Mouse (Mus musculus) adrenal gland, adult (tissue): Measurements from ENCODE around the gene Wdr46.
"Not testable (repeated sequence)": the region's sequence is repeated elsewhere in the genome, so short reads cannot be mapped to it uniquely, and the experiment has no call there.

Experiments
- DNase-seq, 2 experiments: peaks; one replicate each; pipeline ENCODE4 v3.0.0; 2022 to 2023; ENCODE audit warnings: low spot score in 1 of 2; ENCODE audit not compliant: inconsistent age in 2 of 2

Gene Wdr46

DNA sequence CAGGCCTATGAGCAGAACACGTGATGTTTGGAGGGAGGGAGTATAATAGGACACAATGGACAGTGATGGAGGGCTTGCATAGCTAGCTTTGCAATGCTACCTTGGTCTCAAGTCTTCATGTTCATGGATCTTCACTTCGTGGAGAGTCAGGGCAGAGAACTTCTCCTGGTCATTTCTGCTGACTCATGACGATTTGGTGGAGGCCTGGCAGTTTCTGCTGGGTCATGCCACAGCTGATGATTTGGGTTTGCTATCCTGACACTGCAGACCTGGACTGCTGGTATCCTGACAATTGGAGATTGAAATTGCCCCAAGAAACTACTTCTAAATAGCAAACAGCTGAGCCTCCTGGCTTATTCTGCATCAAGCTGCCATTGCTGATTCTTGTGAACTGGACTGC is 33.1 kb downstream of the Wdr46 start:
- DNase-seq = no peak

- DNase-seq = peak in 1 of 2 experiments; percentile 24
Measured at GRCm38 (mm10) chr17:33977861-33978557, 37.5 kb downstream of the Wdr46 start.

GRCm38 (mm10) chr17:33978631-33979031 is 38.2 kb downstream of the Wdr46 start:
- peak; percentile 91 to 95 for DNase-seq

DNA sequence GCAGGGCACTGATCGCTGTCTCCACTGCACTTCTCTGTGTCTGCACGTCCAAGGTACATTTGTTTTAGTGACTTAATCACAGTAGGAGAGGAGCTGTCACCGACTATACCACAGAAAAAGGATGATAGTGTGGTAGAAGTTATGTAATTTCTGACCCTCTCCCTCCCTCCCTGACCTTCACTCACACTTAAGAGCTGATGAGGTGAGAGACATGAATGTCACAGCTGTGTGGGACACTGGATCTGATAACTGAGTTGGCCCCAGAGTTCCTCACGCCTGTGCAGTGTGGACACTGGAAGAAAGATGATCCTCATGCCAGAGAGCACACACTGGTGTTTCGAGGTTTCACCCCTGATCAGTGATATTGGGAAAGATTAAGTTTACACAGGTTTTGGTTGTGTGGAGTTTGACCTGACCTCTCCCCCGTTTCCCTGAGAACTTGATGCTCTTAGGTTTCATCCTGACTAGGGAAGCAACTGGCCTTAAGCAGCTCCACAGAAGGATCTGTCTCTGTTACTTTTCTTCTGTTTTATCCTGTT is 39.1 kb downstream of the Wdr46 start:
- peak in 1 of 2 experiments; percentile 23 for DNase-seq

DNA sequence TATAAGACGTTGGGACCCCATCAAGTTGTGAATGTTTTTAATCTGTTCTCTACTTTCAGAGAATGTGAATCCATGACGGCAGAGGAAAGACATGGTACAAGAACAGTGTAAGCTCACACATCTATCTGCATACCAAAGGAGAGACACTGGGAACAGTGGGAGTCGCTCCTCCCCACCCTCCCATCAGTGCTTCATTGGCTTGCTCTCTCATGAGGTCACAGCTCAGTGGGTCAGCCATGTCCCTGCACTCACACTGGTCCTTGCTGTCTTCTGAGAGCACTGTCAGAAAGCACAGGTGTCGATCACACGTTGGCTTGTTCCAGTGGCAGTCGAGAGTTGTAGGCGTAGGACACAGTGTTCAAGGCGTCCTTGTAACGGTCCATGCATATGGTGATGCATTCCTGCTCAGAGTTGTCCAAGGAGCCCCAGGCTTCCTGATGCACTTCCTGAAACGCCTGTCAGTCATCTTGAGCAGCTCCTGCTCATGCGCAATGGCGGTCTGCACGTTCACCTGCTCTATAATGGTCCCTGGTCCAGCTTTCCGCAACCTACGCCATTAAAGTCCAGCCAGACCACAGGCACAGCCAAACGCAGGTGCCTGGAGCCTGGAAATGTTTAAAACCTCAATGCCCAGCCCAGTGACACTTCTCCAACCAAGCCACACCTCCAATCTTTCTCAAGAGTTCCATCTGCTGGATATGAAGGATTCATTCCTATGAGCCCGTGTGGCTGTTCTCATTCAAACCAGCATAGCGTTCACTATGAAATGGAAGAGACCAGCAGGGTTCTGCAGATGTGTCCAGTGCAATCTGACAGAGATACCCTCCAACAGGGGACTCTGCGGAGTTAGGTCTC is 39.9 kb downstream of the Wdr46 start:
- DNase-seq = peak in 1 of 2 experiments; percentile 28

DNA sequence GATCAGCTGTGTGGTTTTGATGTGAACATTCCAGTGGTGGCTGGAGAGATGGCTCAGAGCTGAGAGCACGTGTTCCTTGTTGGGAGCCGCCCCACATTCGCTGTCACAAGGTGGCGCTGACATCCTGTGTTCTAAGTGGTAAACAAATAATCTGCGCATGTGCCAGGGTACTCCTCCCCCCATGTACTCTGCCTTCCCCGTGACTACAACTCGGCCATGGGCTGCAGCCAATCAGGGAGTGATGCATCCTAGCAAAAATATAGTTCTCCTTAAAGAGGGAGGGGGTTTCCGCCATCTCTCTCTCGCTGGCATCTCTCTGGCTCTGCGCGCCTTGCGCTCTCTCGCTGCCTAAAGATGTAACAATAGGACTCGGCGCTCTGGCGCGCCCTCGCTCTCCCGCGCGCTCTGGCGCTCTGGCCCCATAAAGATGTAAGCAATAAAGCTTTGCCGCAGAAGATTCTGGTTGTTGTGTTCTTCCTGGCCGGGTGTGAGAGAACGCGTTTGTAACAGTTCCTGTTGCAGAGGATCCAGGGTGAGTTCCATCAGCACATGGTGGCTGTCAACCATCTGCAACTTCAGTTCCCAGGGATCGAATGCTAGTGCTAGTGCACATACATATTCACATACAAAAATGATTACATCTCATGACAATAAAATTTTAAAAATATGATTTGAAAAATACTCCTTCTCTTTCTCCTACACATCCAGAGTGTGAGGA is 40.9 kb downstream of the Wdr46 start:
- peak; percentile 89 to 95 for DNase-seq

GRCm38 (mm10) chr17:33982136-33982535 is 41.7 kb downstream of the Wdr46 start:
- peak; percentile 51 to 86 for DNase-seq

GRCm38 (mm10) chr17:33991788-33992664 is 51.6 kb downstream of the Wdr46 start:
- peak; percentile 48 to 83 for DNase-seq

DNA sequence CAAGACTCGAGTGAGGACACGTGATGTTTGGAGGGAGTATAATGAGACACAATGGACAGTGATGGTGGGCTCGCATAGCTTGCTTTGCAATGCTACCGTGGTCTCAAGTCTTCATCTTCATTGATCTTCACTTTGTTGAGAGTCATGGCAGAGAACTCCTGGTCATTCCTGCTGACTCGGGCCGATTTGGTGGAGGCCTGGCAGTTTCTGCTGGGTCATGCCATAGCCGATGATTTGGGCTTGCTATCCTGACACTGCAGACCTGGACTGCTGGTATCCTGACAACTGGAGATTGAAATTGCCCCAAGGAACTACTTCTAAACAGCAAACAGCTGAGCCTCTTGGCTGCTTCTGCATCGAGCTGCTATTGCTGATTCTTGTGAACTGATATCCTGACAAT is 54.5 kb downstream of the Wdr46 start:
- no peak for DNase-seq

DNA sequence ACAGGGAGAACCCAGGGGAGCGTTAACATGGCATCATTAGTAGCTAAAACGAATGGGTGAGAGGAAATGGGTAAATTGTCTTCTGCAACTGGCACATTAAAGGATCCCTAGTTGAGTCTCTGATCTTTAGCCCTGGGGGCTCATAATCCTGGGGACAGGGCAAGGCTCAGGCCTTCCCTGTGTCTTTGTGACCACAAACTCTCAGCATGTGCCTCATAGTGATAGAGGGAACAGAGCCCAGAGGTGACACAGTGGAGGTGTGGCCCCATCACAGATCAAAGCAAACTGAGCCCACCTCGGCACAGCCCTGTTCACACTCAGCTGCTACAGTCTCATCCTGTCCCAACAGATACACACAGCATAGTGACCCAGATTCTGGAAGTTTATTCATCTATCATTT is 55.2 kb downstream of the Wdr46 start:
- no peak for DNase-seq

DNA sequence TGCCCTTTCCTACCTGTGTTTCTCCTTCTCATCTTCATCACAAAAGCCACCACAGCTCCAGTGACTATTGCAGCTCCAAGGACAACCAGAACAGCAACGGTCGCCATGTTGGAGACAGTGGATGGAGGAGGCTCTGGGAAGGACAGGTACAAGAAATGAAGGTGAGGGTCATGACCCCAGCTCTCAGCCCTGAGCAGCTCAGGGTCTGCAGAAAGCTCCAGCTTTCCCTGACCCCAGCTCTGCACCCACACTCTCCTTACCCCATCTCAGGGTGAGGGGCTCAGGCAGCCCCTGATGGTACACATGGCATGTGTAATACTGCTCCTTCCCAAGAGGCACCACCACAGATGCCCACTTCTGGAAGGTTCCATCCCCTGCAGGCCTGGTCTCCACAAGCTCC is 56.6 kb downstream of the Wdr46 start:
- not testable (repeated sequence) for DNase-seq

DNA sequence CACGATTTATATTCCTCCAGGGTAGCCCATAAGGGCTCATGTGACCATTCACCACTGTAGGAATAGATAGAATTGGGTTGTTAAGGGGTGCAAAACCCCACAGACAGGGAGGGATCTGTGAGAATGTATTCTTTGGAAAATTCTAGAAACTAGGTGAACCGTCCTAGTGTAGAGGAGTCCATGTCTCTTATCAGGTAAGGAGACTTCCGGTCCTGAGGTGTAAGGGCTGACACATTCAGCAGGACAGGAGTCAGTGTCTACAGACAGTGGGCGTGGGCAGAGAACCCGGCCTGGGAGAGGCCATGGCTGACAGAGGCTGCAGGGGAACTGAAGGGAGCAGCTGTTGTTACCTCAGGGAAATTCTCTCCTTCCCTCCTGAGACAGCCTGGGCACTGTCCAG is 58.2 kb downstream of the Wdr46 start:
- DNase-seq = not testable (repeated sequence)
